Mouse (Mus musculus): ENCODE measurements around the gene Rhno1.

GRCm38 (mm10) chr6:128411115-128411514, 48.4 kb upstream of the Rhno1 start:
- TF ChIP-seq ZNF384 (IDR thresholded peaks at IDR 0.05; ENCODE audit: low read depth, low read length) = no peak
- TF ChIP-seq MAFK (IDR thresholded peaks at IDR 0.05; ENCODE audit: insufficient read depth, low read depth, low read length) = no peak
- no peak for TF ChIP-seq CHD2 (IDR thresholded peaks at IDR 0.05; ENCODE audit: low read depth, low read length)
- no peak for TF ChIP-seq HCFC1 (IDR thresholded peaks at IDR 0.05; ENCODE audit: borderline replicate concordance, insufficient read depth, low read length)
- TF ChIP-seq ZC3H11A (IDR thresholded peaks at IDR 0.05; ENCODE audit: borderline replicate concordance, low read depth, low read length) = 0 out of 2 replicates have a peak, but pooled peaks have one; percentile 4

All from ES-E14 (cell line).